1 mouse cellular context compared by ENCODE assay signal in the genomic region with DNA sequence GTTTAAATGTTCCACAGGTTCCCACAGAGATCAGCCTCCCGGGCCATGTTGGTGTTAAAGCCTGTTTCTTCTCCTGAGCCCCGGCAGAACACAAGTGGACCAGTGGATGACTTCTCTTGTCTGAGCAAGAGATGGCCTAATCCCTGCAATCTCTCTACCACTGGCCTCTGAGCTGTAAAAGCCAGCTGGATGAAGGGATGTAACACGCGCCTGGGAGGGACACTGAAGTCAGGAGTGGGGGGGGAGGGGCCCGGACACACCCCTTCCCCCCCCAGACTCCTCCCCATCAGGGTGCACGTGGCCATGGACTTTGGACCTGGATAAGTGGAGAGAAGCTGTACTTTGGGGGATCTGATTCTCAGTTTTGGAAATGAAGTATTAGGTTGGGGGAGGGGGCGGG.
TF ChIP-seq lines count a peak whose summit lies in the region.

No protein-coding gene starts in this region.

TF ChIP-seq in MEL, 35 proteins besides CTCF, POLR2A, EP300 and RAD21:
- TF ChIP-seq CHD2 (IDR thresholded peaks at IDR 0.05; ENCODE audit: low read length), result peak; percentile 29; the same call in 1 of the 2 replicates
- no peak for TF ChIP-seq POLR2AphosphoS2 (IDR thresholded peaks at IDR 0.05; ENCODE audit: low read length)
- no peak for TF ChIP-seq NRF1 (IDR thresholded peaks at IDR 0.05; ENCODE audit: insufficient read depth, low read depth, low read length, poor library complexity, severe bottlenecking)
- peak; percentile 17; the same call in 1 of the 2 replicates for TF ChIP-seq BHLHE40 (IDR thresholded peaks at IDR 0.05; ENCODE audit: borderline replicate concordance, low read depth, low read length)
- peak; percentile 84 for TF ChIP-seq USF1 (IDR thresholded peaks at IDR 0.05; ENCODE audit: low read depth, low read length)
- TF ChIP-seq MAZ (IDR thresholded peaks at IDR 0.05; ENCODE audit: low read depth, low read length), result no peak; the same call in 1 of the 2 replicates
- peak; percentile 87 for TF ChIP-seq MAX (IDR thresholded peaks at IDR 0.05; ENCODE audit: low read length)
- peak; percentile 89; the same call in 1 of the 2 replicates for TF ChIP-seq SIN3A (IDR thresholded peaks at IDR 0.05; ENCODE audit: low read length)
- peak; percentile 77; the same call in 1 of the 2 replicates for TF ChIP-seq MYC (IDR thresholded peaks at IDR 0.05; ENCODE audit: low read depth, low read length)
- TF ChIP-seq MXI1 (IDR thresholded peaks at IDR 0.05; ENCODE audit: low read depth, low read length), result peak; percentile 95
- TF ChIP-seq ZKSCAN1 (IDR thresholded peaks at IDR 0.05; ENCODE audit: low read depth, low read length), result no peak
- TF ChIP-seq HCFC1 (IDR thresholded peaks at IDR 0.05; ENCODE audit: low read depth, low read length), result 0 out of 2 replicates have a peak, but pooled peaks have one; percentile 16
